Mouse (Mus musculus) cerebellum, adult (tissue): ENCODE results near the gene Fnbp1l.

Experiments used
- ATAC-seq: cut with Nextera tagmentation; 2 replicates; pipeline ENCODE4 v1.9.2; 2017; ENCODE audit warnings: mild to moderate bottlenecking, moderate library complexity, mixed read lengths; ENCODE audit not compliant: insufficient number of reproducible peaks, low FRiP score, low TSS enrichment

The Fnbp1l gene

DNA sequence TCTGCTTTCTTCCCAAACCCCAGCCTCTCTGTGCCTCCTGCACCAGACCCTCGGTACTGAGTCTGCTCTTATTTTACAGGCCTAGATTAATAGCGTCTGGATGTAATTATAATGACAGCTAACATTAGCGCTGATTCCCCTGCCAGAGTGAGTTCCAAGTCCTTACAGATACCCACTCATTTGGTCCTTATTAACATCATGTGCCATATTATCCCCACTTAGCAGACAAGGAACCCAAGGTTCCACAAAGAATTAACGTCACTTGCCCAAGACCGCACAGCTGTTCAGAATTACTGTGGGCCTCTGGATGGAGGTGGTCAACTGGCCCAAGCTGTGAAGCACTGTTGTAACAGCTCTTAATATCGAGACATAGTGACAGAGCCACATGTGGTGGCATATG lies 119.9 kb downstream of the Fnbp1l start:
- no peak for ATAC-seq

DNA sequence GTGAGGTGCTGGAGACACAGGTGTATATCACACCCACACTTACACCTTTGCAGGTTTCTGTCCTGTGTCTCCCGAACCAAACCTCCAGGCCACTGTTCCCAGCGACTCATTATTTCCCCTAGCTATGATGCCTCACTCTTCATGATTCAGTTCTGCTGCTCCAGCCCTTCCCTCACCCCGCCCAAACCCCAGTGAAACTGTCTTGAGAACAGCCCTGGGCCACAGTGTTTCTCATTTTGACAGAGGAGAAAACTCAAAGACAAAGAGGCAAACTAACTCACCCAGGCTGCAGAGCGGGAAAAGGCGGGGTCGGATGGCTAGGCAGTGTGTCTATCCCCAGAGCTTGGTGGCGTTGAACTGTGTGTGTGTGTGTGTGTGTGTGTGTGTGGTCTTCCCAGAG lies 121.0 kb downstream of the Fnbp1l start:
- no peak for ATAC-seq

DNA sequence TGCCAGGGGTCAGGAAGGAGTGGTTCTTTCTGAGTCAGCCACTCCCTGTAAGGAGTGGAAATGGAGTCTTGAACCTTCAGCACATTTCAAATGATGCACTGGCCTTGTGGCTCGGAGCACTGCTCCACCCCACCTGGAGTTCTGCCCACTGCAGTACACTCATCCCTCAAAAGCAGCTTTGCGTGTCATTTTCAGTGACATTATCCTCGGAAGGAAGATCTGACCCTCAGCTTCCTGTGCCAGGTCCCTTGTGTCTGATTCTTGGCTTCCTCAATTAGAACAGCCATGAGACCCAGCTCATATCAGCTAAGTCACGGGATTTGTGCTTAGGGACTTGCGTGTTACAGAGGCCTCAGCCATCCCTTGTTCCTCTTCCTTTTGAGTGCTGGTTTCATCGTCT lies 121.6 kb downstream of the Fnbp1l start:
- no peak for ATAC-seq

DNA sequence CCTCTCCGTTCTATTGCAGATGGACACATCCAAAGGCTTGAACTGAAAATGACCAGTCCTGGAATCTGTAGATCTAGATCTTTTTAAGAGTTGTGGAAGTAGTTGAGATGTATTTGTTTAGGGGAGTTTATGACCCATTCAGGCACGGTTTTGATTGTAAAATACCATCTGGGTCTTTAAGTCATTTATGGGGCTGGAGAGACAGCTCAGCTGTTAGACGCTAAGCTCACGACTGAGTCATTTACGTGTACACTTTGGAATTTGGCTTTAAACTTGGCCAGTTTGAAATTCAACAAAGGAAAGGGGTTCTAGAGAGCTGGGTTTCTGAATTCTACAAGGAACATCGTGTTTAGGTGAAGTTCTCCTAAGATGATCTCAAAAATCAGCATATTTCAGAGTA lies 124.8 kb downstream of the Fnbp1l start:
- ATAC-seq: no peak

GRCm38 (mm10) chr3:122492872-122493615 lies 126.5 kb downstream of the Fnbp1l start:
- ATAC-seq: no peak

- ATAC-seq: no peak
Observed at GRCm38 (mm10) chr3:122492006-122492405, 127.5 kb downstream of the Fnbp1l start.

DNA sequence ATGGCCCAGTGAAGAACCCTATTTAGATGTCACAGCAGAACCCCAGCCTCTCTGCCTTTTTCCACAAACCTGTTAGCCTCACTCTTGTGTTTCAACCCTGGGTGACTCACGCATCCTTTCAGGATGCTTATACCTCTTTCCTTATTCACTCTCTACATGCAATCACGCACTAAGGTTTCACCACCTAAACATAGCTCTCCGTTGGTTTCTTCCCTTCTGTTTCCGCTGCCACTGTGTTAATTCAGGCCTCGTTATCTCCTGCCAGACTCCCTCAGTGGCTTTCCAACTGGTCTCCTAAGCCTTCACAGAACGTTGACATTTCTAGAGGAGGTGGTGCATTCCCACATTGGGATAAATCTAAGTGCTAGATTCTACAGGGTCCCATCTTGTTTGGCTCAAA lies 128.9 kb downstream of the Fnbp1l start:
- no peak for ATAC-seq
